Mouse (Mus musculus): Measurements from ENCODE around the gene Luc7l. TPM values are rescaled to one million over a fixed set of nuclear protein-coding genes. Genes with fewer than 3 reads are reported as not detected.

Gene Luc7l
- polyA plus RNA-seq, 2 experiments: 101 to 126 TPM

DNA sequence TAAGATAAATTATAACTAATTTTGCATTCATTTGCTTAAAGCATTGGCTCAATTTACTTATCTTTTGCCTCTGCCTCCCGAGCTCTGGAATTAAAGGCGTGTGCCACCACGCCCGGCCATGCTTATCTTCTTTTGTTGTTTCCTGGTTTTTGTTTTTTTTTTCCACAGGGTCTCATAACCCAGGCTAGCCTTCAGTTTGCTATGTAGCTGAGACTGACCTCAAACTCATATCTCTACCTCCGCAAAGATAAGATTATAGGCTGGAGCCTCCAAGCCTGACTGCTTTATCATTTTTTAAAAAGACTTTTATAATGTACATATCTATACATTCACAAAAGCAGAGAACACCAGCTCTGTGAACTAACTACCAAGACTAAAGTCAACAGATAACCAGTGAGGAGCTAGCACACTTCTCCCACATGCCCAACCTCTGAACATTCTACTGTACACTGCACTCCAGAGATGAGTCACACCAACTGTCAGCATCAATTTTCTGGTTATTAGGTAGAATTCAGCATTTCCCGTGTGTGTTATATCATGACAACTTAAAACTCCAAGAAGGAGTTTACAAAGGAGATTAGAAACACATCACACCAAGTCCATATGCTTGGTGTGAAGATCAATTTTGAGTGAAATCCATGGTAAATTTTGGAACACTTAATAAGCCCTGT, 12.4 kb upstream of the Luc7l start:
- no peak overlapping the region for H3K4me2 ChIP-seq (replicated peaks; ENCODE audit: low read depth, low read length, severe bottlenecking)
- no peak for TF ChIP-seq POLR2A (IDR thresholded peaks at IDR 0.05; ENCODE audit: borderline replicate concordance, extremely low read depth, insufficient read depth, insufficient read length)
- H3K27ac ChIP-seq (replicated peaks; ENCODE audit: low read depth, low read length): no peak overlapping the region
- ATAC-seq (ENCODE audit: low FRiP score, low read depth): no peak
- H3K4me1 ChIP-seq (ENCODE audit: control insufficient read depth, insufficient read depth, low read length): peaks cover 9% of the 10 kb centered on the region
- no peak overlapping the region for H3K4me3 ChIP-seq (replicated peaks; ENCODE audit: low read length)
- H3K9ac ChIP-seq (ENCODE audit: low read depth, low read length, severe bottlenecking): no peak overlapping the region
- no peaks in the 10 kb centered on the region for H3K36me3 ChIP-seq (ENCODE audit: control insufficient read depth, insufficient read depth, low read length)
- 86% methylated on average over 6 of the region's 6 CpGs for WGBS
- H3K27me3 ChIP-seq (ENCODE audit: control insufficient read depth, insufficient read depth, low read length): no peaks in the 10 kb centered on the region
- DNase-seq (ENCODE audit: low spot score): no peak
- H3K9me3 ChIP-seq (ENCODE audit: control insufficient read depth, low read length): no peaks in the 10 kb centered on the region

- Histone ChIP-seq H3K36me3 (ENCODE audit: control insufficient read depth, insufficient read depth, low read length) (no peaks in the 10 kb centered on the region), H3K27ac (replicated peaks; ENCODE audit: low read depth, low read length) (no peak overlapping the region), H3K27me3 (ENCODE audit: control insufficient read depth, insufficient read depth, low read length) (no peaks in the 10 kb centered on the region), H3K4me1 (ENCODE audit: control insufficient read depth, insufficient read depth, low read length) (peaks cover 5% of the 10 kb centered on the region; the same call in 1 of the 2 replicates), H3K4me3 (replicated peaks; ENCODE audit: low read length) (no peak overlapping the region), H3K9ac (ENCODE audit: low read depth, low read length, severe bottlenecking) (no peak overlapping the region), H3K9me3 (ENCODE audit: control insufficient read depth, low read length) (no peaks in the 10 kb centered on the region), H3K4me2 (replicated peaks; ENCODE audit: low read depth, low read length, severe bottlenecking) (no peak overlapping the region)
- TF ChIP-seq POLR2A (IDR thresholded peaks at IDR 0.05; ENCODE audit: borderline replicate concordance, extremely low read depth, insufficient read depth, insufficient read length): no peak
- 82% methylated on average over 6 of the region's 6 CpGs for WGBS
- DNase-seq (ENCODE audit: low spot score) (no peak), ATAC-seq (ENCODE audit: low FRiP score, low read depth) (no peak)
These were observed 11.7 kb upstream of the Luc7l start for GRCm38 (mm10) chr17:26240990-26241389.

DNA sequence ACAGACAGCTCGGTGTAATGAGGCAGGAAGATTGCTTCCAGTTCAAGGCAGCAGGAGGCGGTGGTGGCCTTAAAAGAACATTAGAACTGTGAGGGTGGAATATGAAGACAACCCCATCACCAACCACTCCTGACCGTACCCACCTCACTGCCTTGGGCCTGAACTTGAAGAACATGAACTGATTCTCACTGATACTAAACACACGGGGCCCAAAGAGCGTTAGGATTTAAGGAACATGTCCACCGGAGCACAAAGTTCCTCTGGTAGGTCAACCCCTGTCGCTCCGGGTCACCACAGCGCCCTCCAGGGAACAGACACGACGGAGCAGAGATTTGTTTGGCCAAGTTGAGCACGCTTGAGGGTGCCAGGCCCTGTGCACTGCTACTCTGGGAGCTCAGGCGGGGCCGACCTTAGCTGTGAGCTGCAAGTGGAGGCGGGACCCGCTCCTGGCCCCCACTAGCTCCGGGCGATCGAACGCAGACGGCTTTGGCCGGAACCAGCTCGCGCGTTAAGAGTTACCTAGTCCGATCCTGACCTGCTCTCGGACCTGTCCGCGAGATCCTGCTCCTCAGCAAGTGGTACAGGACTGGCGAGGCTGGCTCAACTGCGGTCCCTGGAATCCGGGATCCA, 9.1 kb upstream of the Luc7l start:
- H3K27me3 ChIP-seq (ENCODE audit: control insufficient read depth, insufficient read depth, low read length): no peaks in the 10 kb centered on the region
- no peaks in the 10 kb centered on the region for H3K9me3 ChIP-seq (ENCODE audit: control insufficient read depth, low read length)
- peak overlapping the region; percentile 58 for H3K9ac ChIP-seq (ENCODE audit: low read depth, low read length, severe bottlenecking)
- H3K4me3 ChIP-seq (replicated peaks; ENCODE audit: low read length): peak overlapping the region; percentile 62
- H3K36me3 ChIP-seq (ENCODE audit: control insufficient read depth, insufficient read depth, low read length): no peaks in the 10 kb centered on the region
- DNase-seq (ENCODE audit: low spot score): peak; percentile 58
- ATAC-seq (ENCODE audit: low FRiP score, low read depth): peak; percentile 5
- H3K4me2 ChIP-seq (replicated peaks; ENCODE audit: low read depth, low read length, severe bottlenecking): peak overlapping the region; percentile 56
- H3K4me1 ChIP-seq (ENCODE audit: control insufficient read depth, insufficient read depth, low read length): peaks cover 3% of the 10 kb centered on the region; the same call in 1 of the 2 replicates
- 1% methylated on average over 25 of the region's 32 CpGs for WGBS
- H3K27ac ChIP-seq (replicated peaks; ENCODE audit: low read depth, low read length): peak overlapping the region; percentile 40
- TF ChIP-seq POLR2A (IDR thresholded peaks at IDR 0.05; ENCODE audit: borderline replicate concordance, extremely low read depth, insufficient read depth, insufficient read length): 0 out of 2 replicates have a peak, but pooled peaks have one; percentile 47

DNA sequence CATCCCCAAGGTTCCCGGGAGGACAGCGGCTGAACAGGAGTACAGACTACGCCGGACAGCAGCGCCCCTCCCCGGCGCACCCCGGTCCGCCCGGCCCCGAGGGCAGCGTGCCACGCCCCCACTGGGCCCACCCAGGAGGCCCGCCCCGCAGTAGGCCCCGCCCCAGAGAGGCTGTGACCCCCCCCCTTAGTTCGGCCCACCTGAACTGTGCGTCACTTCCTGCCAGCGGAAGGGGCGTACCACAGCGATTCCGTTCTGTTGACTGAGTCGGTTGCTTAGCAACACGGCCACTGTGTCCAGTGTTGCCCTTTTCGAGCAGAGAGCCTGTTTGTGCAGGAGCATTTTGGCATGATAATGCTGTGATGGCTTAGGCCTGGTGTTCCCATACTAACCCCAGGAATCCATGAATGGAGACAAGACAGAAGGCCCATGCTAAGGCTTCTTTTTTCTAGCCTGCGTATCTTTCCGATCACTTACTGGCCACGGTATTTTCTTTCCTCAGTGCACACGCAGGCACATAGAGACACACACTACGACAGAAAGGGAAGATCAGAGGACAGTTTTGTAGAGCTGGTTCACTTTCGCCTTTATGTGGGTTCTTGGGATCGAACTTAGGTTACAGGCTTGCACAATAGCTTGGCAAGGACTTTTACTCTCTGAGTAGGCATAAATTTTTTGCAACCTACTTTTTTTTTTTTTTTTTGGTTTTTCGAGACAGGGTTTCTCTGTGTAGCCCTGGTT, 8.4 kb upstream of the Luc7l start, which contains the start of gene Fam234a:
TSS of gene Fam234a (minus strand) at position 142 of the 741 bp plus-strand sequence.
- Histone ChIP-seq H3K9ac (ENCODE audit: low read depth, low read length, severe bottlenecking) (peak within 1 kb of the TSS; percentile 58), H3K4me2 (replicated peaks; ENCODE audit: low read depth, low read length, severe bottlenecking) (peak within 1 kb of the TSS; percentile 56), H3K4me3 (replicated peaks; ENCODE audit: low read length) (peak within 1 kb of the TSS; percentile 62), H3K9me3 (ENCODE audit: control insufficient read depth, low read length) (no peaks in the 10 kb centered on the region), H3K4me1 (ENCODE audit: control insufficient read depth, insufficient read depth, low read length) (peaks cover 3% of the 10 kb centered on the region; the same call in 1 of the 2 replicates), H3K27ac (replicated peaks; ENCODE audit: low read depth, low read length) (peak within 1 kb of the TSS; percentile 85), H3K36me3 (ENCODE audit: control insufficient read depth, insufficient read depth, low read length) (no peaks in the 10 kb centered on the region), H3K27me3 (ENCODE audit: control insufficient read depth, insufficient read depth, low read length) (no peaks in the 10 kb centered on the region)
- DNase-seq (ENCODE audit: low spot score) (peak; percentile 97), ATAC-seq (ENCODE audit: low FRiP score, low read depth) (peak; percentile 97)
- WGBS: 15% methylated on average over 22 of the region's 33 CpGs
- TF ChIP-seq POLR2A (IDR thresholded peaks at IDR 0.05; ENCODE audit: borderline replicate concordance, extremely low read depth, insufficient read depth, insufficient read length): no peak

DNA sequence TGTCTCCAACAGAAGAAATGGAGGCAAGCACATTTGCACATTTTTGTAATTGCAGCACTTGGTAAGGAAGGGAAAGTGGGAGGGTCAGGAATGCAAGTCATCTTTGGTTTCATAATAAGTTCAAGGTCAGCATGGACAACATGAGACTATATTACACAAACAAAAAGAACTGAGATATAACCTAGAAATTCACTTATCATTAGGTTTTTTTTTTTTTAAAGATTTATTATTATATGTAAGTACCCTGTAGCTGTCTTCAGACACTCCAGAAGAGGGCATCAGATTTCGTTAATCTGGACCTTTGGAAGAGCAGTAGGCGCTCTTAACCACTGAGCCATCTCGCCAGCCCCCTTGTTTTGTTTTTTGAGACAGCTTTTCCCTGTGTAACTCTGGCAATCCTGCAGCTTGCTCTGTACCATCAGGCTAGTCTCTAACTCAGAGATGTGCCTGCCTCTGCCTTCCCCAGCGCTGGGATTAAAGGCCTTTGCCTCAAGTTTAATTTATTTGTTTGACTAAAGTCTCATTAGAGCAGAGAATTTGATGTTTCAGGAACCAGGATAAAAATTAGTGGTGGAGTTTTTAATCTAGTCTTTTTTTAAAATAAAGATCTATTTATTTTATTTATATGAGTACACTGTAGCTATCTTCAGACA, 684 bp upstream of the Luc7l start:
- DNase-seq (ENCODE audit: low spot score): no peak
- Histone ChIP-seq H3K9ac (ENCODE audit: low read depth, low read length, severe bottlenecking) (peak overlapping the region; percentile 97), H3K27ac (replicated peaks; ENCODE audit: low read depth, low read length) (peak overlapping the region; percentile 99; the same call in 1 of the 2 replicates), H3K4me3 (replicated peaks; ENCODE audit: low read length) (peak overlapping the region; percentile 93), H3K4me2 (replicated peaks; ENCODE audit: low read depth, low read length, severe bottlenecking) (peak overlapping the region; percentile 56), H3K4me1 (ENCODE audit: control insufficient read depth, insufficient read depth, low read length) (peaks cover 12% of the 10 kb centered on the region), H3K27me3 (ENCODE audit: control insufficient read depth, insufficient read depth, low read length) (no peaks in the 10 kb centered on the region), H3K9me3 (ENCODE audit: control insufficient read depth, low read length) (no peaks in the 10 kb centered on the region), H3K36me3 (ENCODE audit: control insufficient read depth, insufficient read depth, low read length) (peaks cover 11% of the 10 kb centered on the region)
- no peak for TF ChIP-seq POLR2A (IDR thresholded peaks at IDR 0.05; ENCODE audit: borderline replicate concordance, extremely low read depth, insufficient read depth, insufficient read length)
- WGBS: 64% methylated on average over 4 of the region's 4 CpGs
- no peak for ATAC-seq (ENCODE audit: low FRiP score, low read depth)

Measured in limb, embryonic 14.5 days (tissue).